Mouse (Mus musculus) liver, embryonic 18 days (tissue): Measurements from ENCODE around the gene Clta. TPM values are rescaled to one million over a fixed set of nuclear protein-coding genes. Genes with fewer than 3 reads are reported as not detected.

Experiments
- polyA plus RNA-seq: library from polyadenylated mRNA; depleted of rRNA; stranded (reverse); fragments of >200 nt; gene quantifications from 2 replicates; pipeline ENCODE4 v1.2.3, GENCODE M21; 2012; rRNA removed

Clta gene
- 167 and 176 TPM in 2 replicates for polyA plus RNA-seq

DNA sequence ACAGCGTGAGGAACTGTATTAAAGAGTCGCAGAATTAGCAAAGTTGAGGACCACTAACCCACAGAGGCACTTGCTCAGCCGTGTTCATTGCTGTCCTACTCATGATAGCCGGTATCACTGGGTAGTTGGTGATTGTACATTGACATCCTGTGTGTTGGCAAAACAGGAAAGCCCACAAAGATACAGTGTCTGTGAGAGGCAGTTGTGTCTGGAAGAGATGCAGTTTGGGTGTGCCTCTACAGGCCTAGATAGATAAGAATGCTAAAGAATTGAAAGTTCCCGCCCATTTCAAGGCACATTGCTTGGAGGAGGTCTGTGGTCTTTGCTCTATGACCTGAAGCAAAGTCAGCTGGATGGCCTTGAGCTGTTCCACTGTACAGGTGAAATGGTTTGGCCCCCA lies at the start of gene Clta:
Clta (plus strand) TSS at position 327 of the 400 bp plus-strand sequence.

GRCm38 (mm10) chr4:43957292-43957845 lies 46.9 kb upstream of the Clta start, which contains the start of gene Glipr2:
Glipr2 (plus strand) TSS chr4:43957401.

DNA sequence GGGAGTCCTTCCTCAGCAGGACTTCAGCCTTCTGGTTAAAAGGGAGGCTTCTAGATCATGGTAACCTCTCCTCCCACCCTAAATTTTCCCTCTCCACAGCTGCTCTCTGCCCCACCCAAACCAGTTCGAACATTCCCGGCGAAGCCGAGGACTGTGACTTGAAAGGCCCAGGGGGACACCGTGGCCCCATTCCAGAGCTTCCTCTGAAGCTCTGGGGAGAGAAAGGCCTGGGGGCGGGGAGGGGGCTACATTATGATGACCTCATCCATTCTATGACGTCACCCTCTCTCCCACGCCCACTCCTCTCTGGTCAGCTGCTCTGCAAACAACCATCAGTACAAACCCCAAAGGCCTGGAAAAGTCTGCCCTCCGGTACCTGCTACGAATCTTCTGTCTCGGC lies 21.1 kb upstream of the Clta start, which contains the start of gene Ccin:
Ccin (plus strand) TSS at position 303 of the 400 bp plus-strand sequence.

Other genes starting within 250 kb of the Clta start
- not detected in 2 replicates for gene Olfr159, start 233.4 kb upstream of the Clta start, polyA plus RNA-seq
- gene Olfr156, start 180.6 kb upstream of the Clta start, polyA plus RNA-seq: not detected in 2 replicates
- gene Olfr157, start 164.3 kb upstream of the Clta start, polyA plus RNA-seq: not detected in 2 replicates
- not detected in 2 replicates for gene Olfr155, start 152.9 kb upstream of the Clta start, polyA plus RNA-seq
- gene Reck, start 128.9 kb upstream of the Clta start, polyA plus RNA-seq: 2.2 and 2.5 TPM in 2 replicates
- gene Glipr2, start 47.1 kb upstream of the Clta start, polyA plus RNA-seq: 31.2 and 35.0 TPM in 2 replicates
- 0.02 and 0.03 TPM in 2 replicates for gene Ccin, start 21.0 kb upstream of the Clta start, polyA plus RNA-seq
- gene Gne, start 79.7 kb downstream of the Clta start, polyA plus RNA-seq: 20.2 and 25.8 TPM in 2 replicates
- 17.5 and 19.8 TPM in 2 replicates for gene Rnf38, start 229.3 kb downstream of the Clta start, polyA plus RNA-seq